8 mouse cellular contexts compared by ENCODE assay signal in genomic region chr4:120405144-120405805, GRCm38 (mm10). TPM values are rescaled to one million over a fixed set of nuclear protein-coding genes. Genes with fewer than 3 reads are reported as not detected.
DNase-seq lines count a peak whose midpoint lies in the region; ATAC-seq and TF ChIP-seq lines count a peak whose summit lies in the region.

TSS of gene Scmh1 (plus strand) at chr4:120405281.

- ATAC-seq in Patski: peak; percentile 74
- peak; percentile 91 for ATAC-seq in lung, postnatal 0 days

- peak within 1 kb of the TSS; percentile 76 for H3K4me2 ChIP-seq in lung, postnatal 0 days (replicated peaks; ENCODE audit: low read depth, low read length)

- CTCF ChIA-PET in Patski (lab: Charles Lee): interaction anchor here (1.1 to 2.5 kb wide), 4 partner anchors 10 to 24 kb away, joined by 3 to 5 read pairs (median 4); no protein-coding TSS in a partner anchor

- POLR2A ChIA-PET in Patski (lab: Charles Lee): interaction anchor here (0.6 to 1.0 kb wide), 2 partner anchors 25 to 231 kb away, joined by 5 to 7 read pairs; no protein-coding TSS in a partner anchor

- under 1% methylated on average over 75 of the region's 102 CpGs for WGBS in hindbrain, embryonic 10.5 days
- under 1% methylated on average over 36 of the region's 102 CpGs for WGBS in lung, postnatal 0 days

- in situ Hi-C loops in Patski (cut with MboI; ENCODE audit: low pct_unique_long_range_greater_than_20kb): no loop called here

- H3K27me3 ChIP-seq in Patski: no peaks in the 10 kb centered on the region
- H3K27me3 ChIP-seq in hindbrain, embryonic 10.5 days (ENCODE audit: insufficient read depth, poor library complexity, severe bottlenecking): peaks cover 6% of the 10 kb centered on the region; the same call in 1 of the 2 replicates
- no peaks in the 10 kb centered on the region for H3K27me3 ChIP-seq in lung, postnatal 0 days (replicated peaks; ENCODE audit: insufficient read depth, low read length)

- no peaks in the 10 kb centered on the region for H3K9me3 ChIP-seq in hindbrain, embryonic 10.5 days
- no peaks in the 10 kb centered on the region for H3K9me3 ChIP-seq in lung, postnatal 0 days (ENCODE audit: low read length)

- peak within 1 kb of the TSS; percentile 97 for H3K4me3 ChIP-seq in hindbrain, embryonic 10.5 days
- peak within 1 kb of the TSS; percentile 96 for H3K4me3 ChIP-seq in lung, postnatal 0 days (ENCODE audit: low read depth, low read length)

- H3K27ac ChIP-seq in hindbrain, embryonic 10.5 days: peak within 1 kb of the TSS; percentile 99
- H3K27ac ChIP-seq in lung, postnatal 0 days (ENCODE audit: low read length): peak within 1 kb of the TSS; percentile 95

- H3K9ac ChIP-seq in lung, postnatal 0 days (replicated peaks; ENCODE audit: low read depth): peak within 1 kb of the TSS; percentile 91

- H3K36me3 ChIP-seq in hindbrain, embryonic 10.5 days: no peaks in the 10 kb centered on the region
- H3K36me3 ChIP-seq in lung, postnatal 0 days (ENCODE audit: insufficient read depth, low read length): no peaks in the 10 kb centered on the region

- DNase-seq in Patski (ENCODE audit: low read depth, low spot score): no peak
- peak; percentile 92 to 95 for DNase-seq in cerebellum, postnatal 10 days
- peak; percentile 42 to 73 for DNase-seq in frontal cortex, postnatal 10 days (ENCODE audit: low spot score in 2 of 2)
- DNase-seq in hindbrain, embryonic 10.5 days (ENCODE audit: low spot score): peak; percentile 76
- peak; percentile 70 to 78 for DNase-seq in layer of hippocampus, postnatal 10 days (ENCODE audit: low spot score in 2 of 2)
- DNase-seq in lung, postnatal 0 days (ENCODE audit: low spot score): peak; percentile 79
- DNase-seq in ovary, postnatal 10 days (ENCODE audit: low spot score): peak; percentile 72
- peak; percentile 86 for DNase-seq in thymus, postnatal 14 days

- TF ChIP-seq EP300 in lung, postnatal 0 days (IDR thresholded peaks at IDR 0.05): no peak

- H3K4me1 ChIP-seq in hindbrain, embryonic 10.5 days (replicated peaks): peaks cover 28% of the 10 kb centered on the region
- H3K4me1 ChIP-seq in lung, postnatal 0 days (ENCODE audit: insufficient read depth, low read depth, low read length): peaks cover 4% of the 10 kb centered on the region; the same call in 1 of the 2 replicates

- TF ChIP-seq CTCF in Patski (IDR thresholded peaks at IDR 0.05): peak; percentile 30
- peak; percentile 30; the same call in 1 of the 2 replicates for TF ChIP-seq CTCF in lung, postnatal 0 days (IDR thresholded peaks at IDR 0.05)

RNA-seq across cellular contexts. Expression of gene Scmh1, which starts in this region (rescaled TPM):
- 39.8 TPM for polyA plus RNA-seq in Patski (2021)
- 44.1 and 59.1 TPM in 2 replicates for polyA plus RNA-seq in hindbrain, embryonic 10.5 days (2016; fragmentation: Nextera tagmentation; extraction: Ambion mirVana)
- total RNA-seq in layer of hippocampus, postnatal 10 days (2021): 100 to 1,000 TPM; 110 to 118 TPM
- 24.6 and 26.1 TPM in 2 replicates for polyA plus RNA-seq in lung, postnatal 0 days (2015; fragmentation: Nextera tagmentation; extraction: Ambion mirVana)
